Mouse (Mus musculus) A20 (cell line): ENCODE measurements around the gene 4833439L19Rik.

Experiments used
- DNase-seq: peaks from one replicate; pipeline ENCODE4 v3.0.0-alpha.2; 2011; ENCODE audit warnings: low read depth, low spot score

4833439L19Rik gene

DNA sequence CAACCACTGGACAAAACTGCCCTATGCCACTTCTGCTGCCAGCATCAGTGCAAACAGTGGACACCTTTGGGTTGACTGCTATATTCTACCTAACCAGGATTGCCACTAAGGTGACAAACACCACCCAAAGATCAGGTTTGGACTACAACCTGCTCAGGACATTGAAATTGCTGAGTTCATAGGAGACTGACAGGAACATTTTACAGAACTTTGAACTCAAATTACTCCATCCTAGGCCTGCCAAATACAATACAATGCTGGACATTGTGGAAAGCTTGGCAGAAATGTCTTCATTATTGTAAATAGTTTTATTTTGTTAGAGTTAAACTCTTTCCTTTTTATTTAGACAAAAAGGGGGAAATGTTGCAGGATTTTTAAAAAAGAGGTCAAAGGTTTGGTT is 44.1 kb downstream of the 4833439L19Rik start:
- DNase-seq, result no peak

DNA sequence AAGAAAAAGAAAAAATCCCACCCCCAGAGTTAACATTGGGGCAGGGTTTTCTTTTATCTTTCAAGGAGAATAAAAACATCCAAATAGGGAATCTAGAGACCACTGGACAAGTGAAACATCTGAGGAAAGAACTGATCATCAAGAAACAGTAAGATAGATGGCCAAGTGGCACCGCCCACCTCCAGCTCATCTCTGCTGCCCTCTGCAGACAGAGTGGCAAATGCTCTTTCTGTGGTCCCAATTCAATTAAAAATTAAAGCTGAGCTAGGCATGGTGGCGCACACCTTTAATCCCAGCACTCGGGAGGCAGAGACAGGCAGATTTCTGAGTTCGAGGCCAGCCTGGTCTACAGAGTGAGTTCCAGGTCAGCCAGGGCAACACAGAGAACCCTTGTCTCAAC is 45.0 kb downstream of the 4833439L19Rik start:
- peak; percentile 56 for DNase-seq

DNA sequence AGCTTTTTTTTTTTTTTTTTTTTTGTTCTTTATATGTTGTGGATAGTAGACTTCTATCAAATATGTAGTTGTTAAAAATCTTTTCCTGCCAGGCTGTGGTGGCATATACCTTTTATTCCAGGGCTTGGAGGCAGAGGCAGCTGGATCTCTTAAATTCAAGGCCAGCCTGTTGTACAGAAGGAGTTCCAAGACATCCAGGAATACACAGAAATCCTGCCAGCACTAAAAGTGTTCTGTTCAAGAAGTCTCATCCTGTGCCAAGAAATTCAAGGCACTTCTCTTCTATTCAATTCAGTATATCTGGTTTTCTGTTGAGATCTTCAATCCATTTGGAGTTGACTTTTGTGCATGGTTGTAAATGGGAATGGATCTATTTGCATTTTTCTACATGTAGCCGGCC is 59.3 kb downstream of the 4833439L19Rik start:
- no peak for DNase-seq

DNA sequence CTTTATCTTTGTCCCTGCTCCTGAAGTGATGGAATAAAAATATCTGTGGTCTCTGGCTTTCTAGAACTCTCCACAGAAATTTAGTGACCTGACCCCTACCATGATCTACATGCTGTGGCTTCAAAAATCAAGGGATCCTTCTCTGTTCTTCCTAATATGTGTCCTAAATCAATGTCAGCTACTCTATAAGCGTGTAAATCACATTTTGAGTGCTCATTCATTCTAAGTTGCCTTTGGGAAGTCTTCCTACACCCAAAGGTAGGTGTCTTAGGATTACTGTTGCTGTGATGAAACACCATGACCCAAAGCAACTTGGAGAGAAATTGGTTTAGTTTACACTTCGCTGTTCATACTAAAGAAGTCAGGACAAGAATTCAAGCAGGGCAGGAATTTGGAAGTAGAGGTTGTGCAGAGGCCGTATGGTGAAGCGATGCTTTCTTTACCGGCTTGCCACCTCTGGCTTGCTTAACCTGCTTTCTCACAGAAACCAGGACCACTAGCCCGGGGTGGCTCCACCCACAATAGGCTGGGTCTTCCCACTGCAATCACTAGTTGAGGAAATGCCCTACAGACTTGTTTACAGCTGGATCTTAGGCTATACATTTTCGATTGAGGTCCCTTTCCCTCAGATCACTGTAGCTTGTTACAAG is 60.5 kb downstream of the 4833439L19Rik start:
- DNase-seq, result peak; percentile 72

DNA sequence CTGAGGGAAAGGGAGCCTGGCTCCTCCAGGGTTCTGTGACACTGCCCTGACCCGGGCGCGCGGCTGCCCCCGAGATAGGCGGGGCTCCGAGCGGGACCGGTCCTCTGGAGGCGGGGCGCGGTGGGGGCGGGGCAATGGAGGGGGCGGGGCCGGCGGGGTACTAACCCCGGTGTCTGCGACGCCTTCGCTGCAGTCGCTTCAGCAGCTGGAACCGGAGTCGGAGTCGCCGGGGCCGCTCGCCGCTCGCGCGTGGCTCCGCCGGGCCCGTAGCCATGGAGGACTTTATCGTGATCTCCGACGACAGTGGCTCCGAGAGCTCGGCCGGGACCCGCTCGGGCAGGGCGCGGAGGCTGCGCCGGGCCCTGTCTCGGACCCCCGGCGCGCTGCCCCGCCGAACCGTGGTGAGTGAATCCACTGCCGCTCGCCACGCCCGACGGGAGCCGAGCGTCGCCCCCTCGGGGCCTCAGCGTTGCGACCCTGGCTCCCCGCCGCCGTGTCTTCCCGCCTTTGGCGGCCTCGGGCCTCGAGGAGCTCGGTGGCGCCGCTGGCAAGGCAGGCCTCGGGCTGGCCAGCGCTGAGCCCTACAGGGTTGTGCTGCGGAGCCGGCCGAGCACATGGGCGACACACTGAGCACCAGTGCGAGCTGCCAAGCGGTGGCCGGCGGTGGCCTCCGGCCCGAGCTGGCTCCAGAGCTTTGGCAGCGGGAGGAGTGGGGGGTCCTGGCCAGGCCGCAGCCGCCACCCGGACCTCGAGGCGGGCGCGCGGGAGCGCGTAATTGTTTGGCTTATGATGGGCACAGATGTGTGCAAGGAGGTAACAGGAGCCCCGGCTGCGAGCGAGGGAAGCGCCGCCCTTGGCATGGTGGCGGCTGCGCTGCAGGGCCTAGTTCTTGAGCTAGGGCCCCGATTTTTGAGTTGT is 61.4 kb downstream of the 4833439L19Rik start, which contains the start of gene Simc1:
Simc1 (plus strand) TSS at position 176 of the 918 bp plus-strand sequence.
- DNase-seq, result peak; percentile 93

DNA sequence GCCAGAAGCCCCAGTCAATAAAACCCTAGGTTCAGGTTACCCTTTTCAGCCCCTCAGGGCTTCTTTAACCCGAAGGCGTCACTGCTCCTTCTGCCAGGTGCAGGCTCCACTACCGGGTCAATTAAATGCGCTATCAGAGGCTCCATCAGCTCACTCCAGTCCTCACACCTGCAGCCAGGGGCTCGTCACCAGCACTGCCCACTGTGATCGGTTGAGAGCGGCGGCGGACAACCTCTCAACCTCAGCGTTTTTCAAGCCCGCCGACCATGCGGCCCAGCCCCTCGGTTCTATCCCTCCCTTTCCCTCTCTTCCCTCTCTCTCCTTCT is 62.0 kb downstream of the 4833439L19Rik start:
- DNase-seq, result no peak

DNA sequence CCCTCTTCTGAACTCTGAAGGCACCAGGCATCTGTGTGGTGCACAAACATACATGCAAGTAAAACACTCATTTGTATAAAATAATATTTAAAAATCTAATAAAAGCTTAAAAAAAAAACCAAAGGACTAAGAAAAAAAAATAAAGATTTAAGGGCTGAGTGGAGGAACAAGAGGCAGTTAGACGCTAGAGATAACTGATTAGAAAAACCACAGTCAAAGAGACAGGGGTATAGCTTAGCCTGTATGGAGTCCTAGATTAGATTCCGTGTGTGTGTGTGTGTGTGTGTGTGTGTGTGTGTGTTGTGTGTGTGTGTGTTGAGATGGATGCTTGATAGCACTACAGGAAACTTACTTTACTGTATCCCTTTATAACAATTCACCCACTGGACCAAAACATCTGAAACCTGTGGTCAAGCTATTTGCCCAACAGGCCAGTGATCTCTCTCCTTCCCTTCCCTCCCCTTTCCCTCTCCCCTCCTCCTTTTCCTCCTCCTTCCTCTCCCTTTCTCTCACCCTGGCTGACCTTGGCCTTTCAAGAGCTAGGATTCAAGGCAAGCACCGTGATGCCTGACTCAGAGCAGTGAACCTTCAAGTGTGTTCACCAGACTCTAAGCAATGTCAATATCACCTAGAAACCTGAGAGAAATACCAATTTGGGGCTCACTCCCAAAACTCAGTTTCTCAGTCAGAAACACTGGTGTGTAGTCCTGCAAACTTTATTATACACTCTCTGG is 63.1 kb downstream of the 4833439L19Rik start:
- peak; percentile 55 for DNase-seq

DNA sequence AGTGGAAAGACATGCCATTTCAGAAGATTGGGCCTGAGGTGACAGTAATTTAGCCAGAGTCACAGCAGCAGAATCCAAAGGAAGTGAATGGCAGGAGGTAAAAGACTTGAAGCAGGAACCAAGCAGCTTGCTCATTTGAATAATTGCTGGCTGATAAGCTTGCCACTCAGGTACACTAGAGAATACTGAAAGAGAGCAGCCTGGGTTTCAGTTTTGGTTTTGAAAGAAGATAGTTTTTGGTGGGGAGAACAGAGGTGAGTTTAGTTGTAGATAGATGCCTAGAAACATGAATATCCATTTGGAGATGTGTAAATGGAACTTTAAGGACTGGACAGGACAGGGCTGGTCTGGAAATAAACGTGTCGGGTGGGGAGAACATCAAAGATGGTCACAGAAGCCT is 63.9 kb downstream of the 4833439L19Rik start:
- peak; percentile 76 for DNase-seq
